14 mouse cellular contexts compared by ENCODE assay signal in the genomic region with DNA sequence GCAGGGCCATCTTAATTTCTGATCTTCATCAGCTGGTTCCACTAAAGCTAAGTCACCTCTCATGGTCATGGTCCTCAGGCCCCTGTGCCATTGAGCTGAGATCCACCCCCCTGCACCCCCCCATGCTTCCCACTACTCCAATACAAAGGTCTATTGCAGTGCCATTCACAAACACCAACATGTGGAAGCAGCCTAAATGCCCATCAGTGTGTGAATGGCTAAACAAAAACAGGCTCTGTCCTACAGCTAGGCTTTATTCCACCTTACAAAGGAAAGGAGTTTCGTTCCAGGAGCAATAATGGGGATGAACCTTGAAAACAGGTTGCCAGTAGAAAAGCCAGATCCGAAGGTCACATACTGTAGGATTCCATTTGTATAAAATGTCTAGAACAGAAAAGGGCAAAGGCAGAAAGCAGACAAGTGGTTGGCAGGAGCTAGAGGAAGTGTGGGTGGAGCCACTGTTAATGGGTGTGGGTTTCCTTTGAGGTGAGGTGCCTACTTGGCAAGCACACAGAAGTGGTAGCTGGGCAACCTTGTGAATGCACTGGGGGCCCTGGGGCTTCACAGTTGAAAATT.
"Had no signal": no experiment of that assay in that cellular context is flagged by ENCODE, and none has a peak within 500 bp of the region (broad histone marks: within the 10 kb centered on the region; RNA-seq: fewer than 3 reads in every experiment).

No protein-coding gene starts in this region.

- H3K9me3 ChIP-seq: limb, embryonic 10.5 days; liver, embryonic 15.5 days had no signal

- H3K9ac ChIP-seq: liver, embryonic 15.5 days had no signal

- ATAC-seq: lung, postnatal 0 days had no signal

- H3K36me3 ChIP-seq: limb, embryonic 10.5 days; liver, embryonic 15.5 days had no signal

- H3K4me3 ChIP-seq: layer of hippocampus, adult 2 months; limb, embryonic 10.5 days; liver, embryonic 15.5 days had no signal

- H3K4me2 ChIP-seq: liver, embryonic 11.5 days; liver, embryonic 15.5 days had no signal

- H3K27ac ChIP-seq: layer of hippocampus, adult 2 months; limb, embryonic 10.5 days; liver, embryonic 15.5 days had no signal

- H3K27me3 ChIP-seq: liver, embryonic 15.5 days had no signal

- DNase-seq: kidney, postnatal 10 days; kidney, postnatal 4 days; lung, adult 2 months; lung, postnatal 36 days; retina, postnatal 1 day; right cerebral cortex, postnatal 4 days; spleen, adult 18-20 months; thymus, adult 18-20 months; thymus, postnatal 25 days had no signal

- H3K4me1 ChIP-seq: limb, embryonic 10.5 days; liver, embryonic 15.5 days had no signal
